Mouse (Mus musculus) kidney, adult 2 months (tissue): ENCODE results near the gene Gcdh. TPM values are rescaled to one million over a fixed set of nuclear protein-coding genes. Genes with fewer than 3 reads are reported as not detected.
"Not testable (repeated sequence)": the region's sequence is repeated elsewhere in the genome, so short reads cannot be mapped to it uniquely, and the experiment has no call there.

ENCODE experiments used
- DNase-seq: peaks from one replicate; pipeline ENCODE4 v3.0.0; 2021
- H3K27ac ChIP-seq: fragments of 200-500 bp; 2 replicates; pipeline ENCODE4 v1.5.1; 2012; ENCODE audit warnings: low read depth, low read length, control low read depth, inconsistent platforms; ENCODE audit not compliant: insufficient read depth
- H3K27me3 ChIP-seq: fragments of 200-500 bp; replicated peaks from 2 replicates; pipeline ENCODE4 v1.6.1; 2012; ENCODE audit warnings: mild to moderate bottlenecking, moderate library complexity, low read length, inconsistent platforms; ENCODE audit not compliant: control insufficient read depth, insufficient read depth
- H3K36me3 ChIP-seq: fragments of 200-500 bp; 2 replicates; pipeline ENCODE4 v1.6.1; 2012; ENCODE audit warnings: mild to moderate bottlenecking, moderate library complexity, low read length, inconsistent platforms; ENCODE audit not compliant: control insufficient read depth, insufficient read depth
- H3K4me1 ChIP-seq: fragments of 200-500 bp; 2 replicates; pipeline ENCODE4 v1.6.1; 2011; ENCODE audit warnings: low read length; ENCODE audit not compliant: control insufficient read depth, insufficient read depth
- H3K4me3 ChIP-seq: fragments of 200-500 bp; 2 replicates; pipeline ENCODE4 v1.5.1; 2011; ENCODE audit warnings: mild to moderate bottlenecking, low read depth, low read length, control low read depth; ENCODE audit not compliant: insufficient read depth
- CTCF ChIP-seq: fragments of 200-500 bp; conservative IDR thresholded peaks from 2 replicates; pipeline ENCODE4 v1.5.1; 2011; ENCODE audit warnings: low read depth, mild to moderate bottlenecking, control low read depth, low read length, moderate library complexity, mixed read lengths; ENCODE audit not compliant: insufficient read depth, insufficient read length
- POLR2A ChIP-seq: fragments of 200-500 bp; IDR thresholded peaks from one replicate; pipeline ENCODE4 v1.6.1; 2011; ENCODE audit warnings: low read depth, low read length, control low read depth
- WGBS: fragments of 180-500 bp; shearing (Covaris S2); methylation state at CpG from one replicate; pipeline ENCODE4 v1.1.7; 2018; 5-methylcytosine and 5-hydroxymethylcytosine counted together
- polyA plus RNA-seq: library from polyadenylated mRNA; depleted of rRNA; stranded (reverse); fragments of >200 nt; gene quantifications from 2 replicates; pipeline ENCODE4 v1.2.3, GENCODE M21; 2012

Gcdh gene
- polyA plus RNA-seq, 1 experiment = 700 TPM

- H3K4me1 ChIP-seq = no peaks in the 10 kb centered on the region; the same call in 1 of the 2 replicates
- H3K27me3 ChIP-seq = no peaks in the 10 kb centered on the region
- H3K4me3 ChIP-seq = no peak overlapping the region
- no peak for DNase-seq
- no peaks in the 10 kb centered on the region for H3K36me3 ChIP-seq
- TF ChIP-seq POLR2A (no peak), CTCF (no peak)
- no peak overlapping the region for H3K27ac ChIP-seq
- WGBS = 83% methylated on average over 5 of the region's 5 CpGs
These were observed 16.2 kb upstream of the Gcdh start for GRCm38 (mm10) chr8:84909949-84910348.

- DNase-seq = no peak
- Histone ChIP-seq H3K27me3 (no peaks in the 10 kb centered on the region), H3K27ac (no peak overlapping the region), H3K4me1 (no peaks in the 10 kb centered on the region; the same call in 1 of the 2 replicates), H3K4me3 (peak overlapping the region; percentile 54), H3K36me3 (no peaks in the 10 kb centered on the region)
- WGBS = 60% methylated on average over 20 of the region's 20 CpGs
- TF ChIP-seq CTCF = no peak
- no peak for TF ChIP-seq POLR2A
These were observed 15.5 kb upstream of the Gcdh start for GRCm38 (mm10) chr8:84909162-84909767.

- no peaks in the 10 kb centered on the region for H3K27me3 ChIP-seq
- H3K4me3 ChIP-seq = peak within 1 kb of the TSS; percentile 54
- no peak for TF ChIP-seq POLR2A
- TF ChIP-seq CTCF = no peak
- H3K4me1 ChIP-seq = no peaks in the 10 kb centered on the region; the same call in 1 of the 2 replicates
- peak; percentile 99 for DNase-seq
- H3K36me3 ChIP-seq = no peaks in the 10 kb centered on the region
- WGBS = 2% methylated on average over 45 of the region's 45 CpGs
- no peak within 1 kb of the TSS for H3K27ac ChIP-seq
These were observed 14.9 kb upstream of the Gcdh start, which contains the start of gene Dnase2a for GRCm38 (mm10) chr8:84908421-84909161. TSS of gene Dnase2a (plus strand) at chr8:84908560.

GRCm38 (mm10) chr8:84907979-84908378, 14.3 kb upstream of the Gcdh start:
- not testable (repeated sequence) for H3K27ac ChIP-seq, H3K4me1 ChIP-seq, DNase-seq, H3K27me3 ChIP-seq, H3K36me3 ChIP-seq
- WGBS = 12% methylated on average over 7 of the region's 7 CpGs
- peak overlapping the region; percentile 20; the same call in 1 of the 2 replicates for H3K4me3 ChIP-seq

GRCm38 (mm10) chr8:84907493-84907892, 13.8 kb upstream of the Gcdh start:
- no peaks in the 10 kb centered on the region; the same call in 1 of the 2 replicates for H3K4me1 ChIP-seq
- no peak overlapping the region for H3K4me3 ChIP-seq
- TF ChIP-seq POLR2A (no peak), CTCF (no peak)
- 47% methylated on average over 8 of the region's 8 CpGs for WGBS
- H3K27me3 ChIP-seq = no peaks in the 10 kb centered on the region
- no peak for DNase-seq
- H3K27ac ChIP-seq = no peak overlapping the region
- H3K36me3 ChIP-seq = no peaks in the 10 kb centered on the region

- H3K4me3 ChIP-seq = no peak overlapping the region
- H3K36me3 ChIP-seq = no peaks in the 10 kb centered on the region
- DNase-seq = no peak
- TF ChIP-seq POLR2A (no peak), CTCF (no peak)
- H3K27ac ChIP-seq = no peak overlapping the region
- 77% methylated on average over 9 of the region's 9 CpGs for WGBS
- no peaks in the 10 kb centered on the region; the same call in 1 of the 2 replicates for H3K4me1 ChIP-seq
- no peaks in the 10 kb centered on the region for H3K27me3 ChIP-seq
These were observed 13.3 kb upstream of the Gcdh start for GRCm38 (mm10) chr8:84907037-84907436.

- no peaks in the 10 kb centered on the region; the same call in 1 of the 2 replicates for H3K4me1 ChIP-seq
- H3K4me3 ChIP-seq = no peak overlapping the region
- WGBS = 85% methylated on average over 7 of the region's 7 CpGs
- DNase-seq = no peak
- TF ChIP-seq POLR2A (no peak), CTCF (no peak)
- H3K27ac ChIP-seq = no peak overlapping the region
- H3K36me3 ChIP-seq = no peaks in the 10 kb centered on the region
- no peaks in the 10 kb centered on the region for H3K27me3 ChIP-seq
These were observed 10.6 kb upstream of the Gcdh start for GRCm38 (mm10) chr8:84904351-84904750.
